In the genomic region with DNA sequence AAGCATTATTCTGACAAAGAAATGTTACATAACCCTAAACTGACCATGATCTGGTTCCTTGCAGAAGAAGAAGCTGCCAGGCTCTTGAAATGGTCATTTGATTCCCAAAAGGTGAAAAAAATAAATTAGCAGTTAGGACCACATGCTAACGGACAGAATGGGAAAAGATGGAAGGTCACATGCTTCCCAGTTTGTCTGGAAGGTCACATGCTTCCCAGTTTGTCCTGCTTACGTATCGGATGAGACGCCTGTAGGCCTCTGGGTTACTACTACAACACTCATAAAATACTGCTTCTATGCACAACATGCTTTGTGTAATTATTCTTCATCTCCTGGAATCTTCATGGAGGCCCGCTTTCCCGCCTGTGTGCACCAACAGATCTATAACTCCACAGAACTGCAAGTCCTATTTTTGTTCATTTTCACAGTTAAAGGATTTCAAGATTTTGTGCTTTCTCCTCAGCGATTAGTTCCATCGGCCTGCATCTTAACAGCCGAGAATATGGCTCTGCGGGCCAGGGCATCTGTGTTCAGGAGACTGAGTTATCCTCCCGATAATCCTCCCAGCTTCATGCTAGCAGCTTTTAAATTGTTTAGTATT, we compare ENCODE assay signal across 7 mouse cellular contexts. TPM values are rescaled to one million over a fixed set of nuclear protein-coding genes. Genes with fewer than 3 reads are reported as not detected.
DNase-seq lines count a peak whose midpoint lies in the region; ATAC-seq and TF ChIP-seq lines count a peak whose summit lies in the region.

No protein-coding gene starts in this region.

- H3K36me3 ChIP-seq in lung, embryonic 14.5 days (ENCODE audit: insufficient read depth) = no peaks in the 10 kb centered on the region
- H3K36me3 ChIP-seq in heart, embryonic 11.5 days (ENCODE audit: control insufficient read depth, insufficient read depth, low read length) = no peaks in the 10 kb centered on the region
- peaks cover 9% of the 10 kb centered on the region; the same call in 1 of the 2 replicates for H3K36me3 ChIP-seq in limb, embryonic 12.5 days

- H3K27me3 ChIP-seq in lung, embryonic 14.5 days (ENCODE audit: insufficient read depth, low read length) = no peaks in the 10 kb centered on the region
- no peaks in the 10 kb centered on the region for H3K27me3 ChIP-seq in heart, embryonic 11.5 days (ENCODE audit: control insufficient read depth, insufficient read depth, low read length)
- H3K27me3 ChIP-seq in limb, embryonic 12.5 days = no peaks in the 10 kb centered on the region

- peaks cover 28% of the 10 kb centered on the region for H3K4me1 ChIP-seq in lung, embryonic 14.5 days (ENCODE audit: insufficient read depth)
- peaks cover 30% of the 10 kb centered on the region for H3K4me1 ChIP-seq in heart, embryonic 11.5 days (ENCODE audit: control insufficient read depth, insufficient read depth, low read length)
- peaks cover 39% of the 10 kb centered on the region for H3K4me1 ChIP-seq in limb, embryonic 12.5 days (replicated peaks)

- H3K4me2 ChIP-seq in lung, embryonic 14.5 days = peak overlapping the region; percentile 76
- peak overlapping the region; percentile 81 for H3K4me2 ChIP-seq in heart, embryonic 11.5 days
- H3K4me2 ChIP-seq in limb, embryonic 12.5 days = peak overlapping the region; percentile 64

- ATAC-seq in lung, embryonic 14.5 days (ENCODE audit: insufficient read depth) = no peak
- no peak for ATAC-seq in heart, embryonic 11.5 days (replicated peaks; ENCODE audit: insufficient number of reproducible peaks, low FRiP score, low TSS enrichment)
- ATAC-seq in limb, embryonic 12.5 days (ENCODE audit: insufficient number of reproducible peaks, insufficient read depth, low FRiP score, low TSS enrichment, low read depth) = no peak

- peak overlapping the region; percentile 70 for H3K9ac ChIP-seq in lung, embryonic 14.5 days
- peak overlapping the region; percentile 82 for H3K9ac ChIP-seq in heart, embryonic 11.5 days (ENCODE audit: low read depth, low read length)
- H3K9ac ChIP-seq in limb, embryonic 12.5 days (replicated peaks) = peak overlapping the region; percentile 69

- peak; percentile 41 for DNase-seq in lung, embryonic 14.5 days
- no peak for DNase-seq in lung, postnatal 14 days
- DNase-seq in brain, adult 2 months (ENCODE audit: low read depth, low spot score) = peak; percentile 77
- DNase-seq in retina, adult 2 months (ENCODE audit: low read depth, low spot score) = peak; percentile 37
- no peak for DNase-seq in urinary bladder, postnatal 4 days (ENCODE audit: low spot score in 2 of 2)

- peak overlapping the region; percentile 99 for H3K27ac ChIP-seq in lung, embryonic 14.5 days (ENCODE audit: low read depth)
- H3K27ac ChIP-seq in heart, embryonic 11.5 days (ENCODE audit: low read depth, low read length) = peak overlapping the region; percentile 100
- H3K27ac ChIP-seq in limb, embryonic 12.5 days = peak overlapping the region; percentile 99

- H3K4me3 ChIP-seq in lung, embryonic 14.5 days (ENCODE audit: low read depth, low read length) = peak overlapping the region; percentile 86
- no peak overlapping the region; the same call in 1 of the 2 replicates for H3K4me3 ChIP-seq in heart, embryonic 11.5 days (ENCODE audit: low read depth, low read length)
- H3K4me3 ChIP-seq in limb, embryonic 12.5 days (replicated peaks) = peak overlapping the region; percentile 75

- TF ChIP-seq CTCF in lung, embryonic 14.5 days (IDR thresholded peaks at IDR 0.05; ENCODE audit: low read depth) = no peak

- WGBS in lung, embryonic 14.5 days = 31% methylated on average over 11 of the region's 11 CpGs
- WGBS in heart, embryonic 11.5 days (ENCODE audit: insufficient replicate concordance) = 43% methylated on average over 11 of the region's 11 CpGs
- WGBS in limb, embryonic 12.5 days = 33% methylated on average over 11 of the region's 11 CpGs

- no peaks in the 10 kb centered on the region for H3K9me3 ChIP-seq in lung, embryonic 14.5 days (ENCODE audit: low read depth, low read length)
- no peaks in the 10 kb centered on the region for H3K9me3 ChIP-seq in heart, embryonic 11.5 days (replicated peaks; ENCODE audit: control insufficient read depth, low read length)
- no peaks in the 10 kb centered on the region for H3K9me3 ChIP-seq in limb, embryonic 12.5 days

RNA-seq across cellular contexts. Expression of a gene that starts 1.1 kb away (rescaled TPM):
- polyA plus RNA-seq in lung, embryonic 14.5 days (2014; fragmentation: Nextera tagmentation; extraction: Ambion mirVana) = 35.2 and 35.9 TPM in 2 replicates
- polyA plus RNA-seq in heart, embryonic 11.5 days (2014; fragmentation: Nextera tagmentation; extraction: Ambion mirVana) = 24.1 and 32.7 TPM in 2 replicates
- polyA plus RNA-seq in limb, embryonic 12.5 days (2016; fragmentation: Nextera tagmentation; extraction: Ambion mirVana) = 47.0 and 47.6 TPM in 2 replicates

RNA-seq across cellular contexts. Expression of a gene that starts 36.1 kb away (rescaled TPM):
- 2,358 and 2,465 TPM in 2 replicates for polyA plus RNA-seq in lung, embryonic 14.5 days (2014; fragmentation: Nextera tagmentation; extraction: Ambion mirVana)
- 1,894 and 1,931 TPM in 2 replicates for polyA plus RNA-seq in heart, embryonic 11.5 days (2014; fragmentation: Nextera tagmentation; extraction: Ambion mirVana)
- 3,393 and 3,612 TPM in 2 replicates for polyA plus RNA-seq in limb, embryonic 12.5 days (2016; fragmentation: Nextera tagmentation; extraction: Ambion mirVana)

RNA-seq across cellular contexts. Expression of a gene that starts 43.1 kb away (rescaled TPM):
- 0.08 TPM in 1 of 2 replicates, not detected in the other for polyA plus RNA-seq in lung, embryonic 14.5 days (2014; fragmentation: Nextera tagmentation; extraction: Ambion mirVana)
- polyA plus RNA-seq in heart, embryonic 11.5 days (2014; fragmentation: Nextera tagmentation; extraction: Ambion mirVana) = not detected in 2 replicates
- polyA plus RNA-seq in limb, embryonic 12.5 days (2016; fragmentation: Nextera tagmentation; extraction: Ambion mirVana) = 0.18 TPM in 1 of 2 replicates, not detected in the other

RNA-seq across cellular contexts. Expression of a gene that starts 54.3 kb away (rescaled TPM):
- 83.7 and 92.5 TPM in 2 replicates for polyA plus RNA-seq in lung, embryonic 14.5 days (2014; fragmentation: Nextera tagmentation; extraction: Ambion mirVana)
- polyA plus RNA-seq in heart, embryonic 11.5 days (2014; fragmentation: Nextera tagmentation; extraction: Ambion mirVana) = 64.3 and 72.5 TPM in 2 replicates
- polyA plus RNA-seq in limb, embryonic 12.5 days (2016; fragmentation: Nextera tagmentation; extraction: Ambion mirVana) = 120 and 125 TPM in 2 replicates

Comparison
In these comparisons a context has a peak if more than half of its experiments do, and no peak if none do; other contexts are left out.
1. DNase-seq: peak in lung, embryonic 14.5 days (single experiment), brain, adult 2 months (single experiment) and retina, adult 2 months (single experiment); none in lung, postnatal 14 days (single experiment) and urinary bladder, postnatal 4 days (0 of 2).
2. Peak in every context shown above with its lines, with median percentiles within 50 percentile points of each other: H3K27ac ChIP-seq, H3K4me2 ChIP-seq and H3K9ac ChIP-seq.